Mouse (Mus musculus) urinary bladder, adult 18-20 months (tissue): ENCODE data around the gene Pxdn.

Source experiments
- DNase-seq, 2 experiments: peaks; one replicate each; pipeline ENCODE4 v3.0.0; 2022; ENCODE audit warnings: low spot score in 2 of 2, mixed read lengths in 2 of 2

Gene Pxdn

GRCm38 (mm10) chr12:29937308-29937707 is at the start of gene Pxdn:
TSS of gene Pxdn (plus strand) at chr12:29937608.
- no peak for DNase-seq

GRCm38 (mm10) chr12:29894669-29895068 is 42.7 kb upstream of the Pxdn start:
- peak in 1 of 2 experiments; percentile 9 for DNase-seq

GRCm38 (mm10) chr12:29897533-29898085 is 39.8 kb upstream of the Pxdn start:
- DNase-seq = no peak

- no peak for DNase-seq
Measured at GRCm38 (mm10) chr12:29904101-29904874, 33.1 kb upstream of the Pxdn start.

GRCm38 (mm10) chr12:29907056-29907455 is 30.4 kb upstream of the Pxdn start:
- DNase-seq = peak in 1 of 2 experiments; percentile 35

GRCm38 (mm10) chr12:29916139-29916538 is 21.3 kb upstream of the Pxdn start:
- no peak for DNase-seq

- no peak for DNase-seq
Measured at GRCm38 (mm10) chr12:29916807-29917206, 20.6 kb upstream of the Pxdn start.

GRCm38 (mm10) chr12:29920298-29920697 is 17.1 kb upstream of the Pxdn start:
- no peak for DNase-seq

- DNase-seq = no peak
Measured at GRCm38 (mm10) chr12:29921481-29921880, 15.9 kb upstream of the Pxdn start.

- DNase-seq = peak in 1 of 2 experiments; percentile 16
Measured at GRCm38 (mm10) chr12:29926896-29927295, 10.5 kb upstream of the Pxdn start.

- no peak for DNase-seq
Measured at GRCm38 (mm10) chr12:29930591-29930990, 6.8 kb upstream of the Pxdn start.

GRCm38 (mm10) chr12:29932951-29933350 is 4.5 kb upstream of the Pxdn start:
- DNase-seq = no peak

- no peak for DNase-seq
Measured at GRCm38 (mm10) chr12:29933501-29933900, 3.9 kb upstream of the Pxdn start.

GRCm38 (mm10) chr12:29934120-29934581 is 3.3 kb upstream of the Pxdn start:
- DNase-seq = no peak

- peak; percentile 6 to 13 for DNase-seq
Measured at GRCm38 (mm10) chr12:29937851-29938375, 505 bp downstream of the Pxdn start.

GRCm38 (mm10) chr12:29938376-29939041 is 1.1 kb downstream of the Pxdn start:
- peak; percentile 17 to 49 for DNase-seq

GRCm38 (mm10) chr12:29939261-29939671 is 1.9 kb downstream of the Pxdn start:
- peak; percentile 4 to 36 for DNase-seq

GRCm38 (mm10) chr12:29942435-29942834 is 5.0 kb downstream of the Pxdn start:
- no peak for DNase-seq

- DNase-seq = no peak
Measured at GRCm38 (mm10) chr12:29944650-29945049, 7.2 kb downstream of the Pxdn start.

GRCm38 (mm10) chr12:29945182-29945743 is 7.9 kb downstream of the Pxdn start:
- DNase-seq = no peak

- no peak for DNase-seq
Measured at GRCm38 (mm10) chr12:29951043-29951442, 13.6 kb downstream of the Pxdn start.

GRCm38 (mm10) chr12:29951485-29951884 is 14.1 kb downstream of the Pxdn start:
- DNase-seq = no peak
